Comparison of ENCODE assay signal across 25 mouse cellular contexts in genomic region chr8:104406340-104407128, GRCm38 (mm10). TPM values are rescaled to one million over a fixed set of nuclear protein-coding genes. Genes with fewer than 3 reads are reported as not detected.
A peak's percentile ranks its signal among the peaks of the same experiment; 100 is the strongest.
DNase-seq lines count a peak whose midpoint lies in the region; ATAC-seq and TF ChIP-seq lines count a peak whose summit lies in the region.
"Had no signal": no experiment of that assay in that cellular context is flagged by ENCODE, and none has a peak within 500 bp of the region (broad histone marks: within the 10 kb centered on the region; RNA-seq: fewer than 3 reads in every experiment).

No protein-coding gene starts in this region.

- no peak overlapping the region for H3K4me2 ChIP-seq in lung, embryonic 14.5 days
- no peak overlapping the region for H3K4me2 ChIP-seq in lung, postnatal 0 days (replicated peaks; ENCODE audit: low read depth, low read length)
- H3K4me2 ChIP-seq: forebrain, embryonic 13.5 days; heart, embryonic 13.5 days; hindbrain, embryonic 14.5 days had no signal

- no peaks in the 10 kb centered on the region for H3K4me1 ChIP-seq in lung, embryonic 14.5 days (ENCODE audit: insufficient read depth)
- H3K4me1 ChIP-seq in lung, postnatal 0 days (ENCODE audit: insufficient read depth, low read depth, low read length): no peaks in the 10 kb centered on the region

- no peaks in the 10 kb centered on the region for H3K36me3 ChIP-seq in lung, embryonic 14.5 days (ENCODE audit: insufficient read depth)
- H3K36me3 ChIP-seq in lung, postnatal 0 days (ENCODE audit: insufficient read depth, low read length): no peaks in the 10 kb centered on the region
- H3K36me3 ChIP-seq: forebrain, embryonic 10.5 days; G1E; heart, embryonic 10.5 days; heart, embryonic 13.5 days had no signal

- no peaks in the 10 kb centered on the region for H3K27me3 ChIP-seq in lung, embryonic 14.5 days (ENCODE audit: insufficient read depth, low read length)
- no peaks in the 10 kb centered on the region for H3K27me3 ChIP-seq in lung, postnatal 0 days (replicated peaks; ENCODE audit: insufficient read depth, low read length)
- H3K27me3 ChIP-seq: forebrain, embryonic 13.5 days; heart, embryonic 13.5 days; Patski had no signal

- H3K27ac ChIP-seq in lung, embryonic 14.5 days (ENCODE audit: low read depth): no peak overlapping the region; the same call in 1 of the 2 replicates
- H3K27ac ChIP-seq in lung, postnatal 0 days (ENCODE audit: low read length): peak overlapping the region; percentile 51
- H3K27ac ChIP-seq: forebrain, embryonic 10.5 days; forebrain, embryonic 13.5 days; heart, embryonic 10.5 days; hindbrain, embryonic 14.5 days had no signal

- no peak for TF ChIP-seq CTCF in lung, embryonic 14.5 days (IDR thresholded peaks at IDR 0.05; ENCODE audit: low read depth)
- TF ChIP-seq CTCF in lung, postnatal 0 days (IDR thresholded peaks at IDR 0.05): no peak

- no peaks in the 10 kb centered on the region for H3K9me3 ChIP-seq in lung, embryonic 14.5 days (ENCODE audit: low read depth, low read length)
- no peaks in the 10 kb centered on the region for H3K9me3 ChIP-seq in lung, postnatal 0 days (ENCODE audit: low read length)
- H3K9me3 ChIP-seq: forebrain, embryonic 10.5 days; G1E; heart, embryonic 10.5 days; heart, embryonic 13.5 days had no signal

- H3K4me3 ChIP-seq in lung, embryonic 14.5 days (ENCODE audit: low read depth, low read length): no peak overlapping the region
- H3K4me3 ChIP-seq in lung, postnatal 0 days (ENCODE audit: low read depth, low read length): no peak overlapping the region
- H3K4me3 ChIP-seq: forebrain, embryonic 10.5 days; forebrain, embryonic 13.5 days; heart, adult 2 months; heart, embryonic 10.5 days; heart, embryonic 13.5 days had no signal

- TF ChIP-seq EP300 in lung, postnatal 0 days (IDR thresholded peaks at IDR 0.05): peak; percentile 56

- DNase-seq in lung, embryonic 14.5 days: no peak
- DNase-seq in lung, postnatal 25 days (ENCODE audit: low spot score): no peak
- DNase-seq in lung, postnatal 0 days (ENCODE audit: low spot score): peak; percentile 70
- no peak for DNase-seq in lung, postnatal 14 days
- DNase-seq in lung, postnatal 36 days: peak; percentile 34
- DNase-seq in right cerebral cortex, postnatal 10 days (ENCODE audit: low spot score in 2 of 2): no peak
- DNase-seq: adrenal gland, adult 8-10 months; adrenal gland, postnatal 25 days; cerebellum, adult 11-12 months; cerebellum, adult 8-10 months; gastrocnemius, postnatal 10 days; gastrocnemius, postnatal 36 days; heart, adult 2 months; heart, postnatal 14 days; heart, postnatal 4 days had no signal

- ATAC-seq in lung, embryonic 14.5 days (ENCODE audit: insufficient read depth): peak; percentile 40; the same call in 1 of the 2 replicates
- ATAC-seq in lung, postnatal 0 days: peak; percentile 92
- ATAC-seq: activated CD4-positive, CD25-positive, alpha-beta regulatory T cell, adult 4 months; forebrain, embryonic 13.5 days; forebrain, embryonic 16.5 days; hindbrain, postnatal 0 days; Patski had no signal

- H3K9ac ChIP-seq in lung, embryonic 14.5 days: no peak overlapping the region
- no peak overlapping the region for H3K9ac ChIP-seq in lung, postnatal 0 days (replicated peaks; ENCODE audit: low read depth)
- H3K9ac ChIP-seq: forebrain, embryonic 13.5 days; heart, embryonic 13.5 days; hindbrain, embryonic 14.5 days had no signal

- 46% methylated on average over 6 of the region's 6 CpGs for WGBS in lung, embryonic 14.5 days
- WGBS in lung, postnatal 0 days: 55% methylated on average over 6 of the region's 6 CpGs

RNA-seq across cellular contexts. Expression of gene Cmtm4, which starts 10.9 kb away (rescaled TPM):
- 3.6 and 4.0 TPM in 2 replicates for polyA plus RNA-seq in lung, embryonic 14.5 days (2014; fragmentation: Nextera tagmentation; extraction: Ambion mirVana)
- 3.5 TPM in 2 replicates for polyA plus RNA-seq in lung, postnatal 0 days (2015; fragmentation: Nextera tagmentation; extraction: Ambion mirVana)
- polyA plus RNA-seq: G1E had no signal

RNA-seq across cellular contexts. Expression of gene Dync1li2, which starts 36.3 kb away (rescaled TPM):
- 61.1 and 62.4 TPM in 2 replicates for polyA plus RNA-seq in lung, embryonic 14.5 days (2014; fragmentation: Nextera tagmentation; extraction: Ambion mirVana)
- polyA plus RNA-seq in lung, postnatal 0 days (2015; fragmentation: Nextera tagmentation; extraction: Ambion mirVana): 39.4 and 44.9 TPM in 2 replicates

Comparison
In these comparisons a context has a peak if more than half of its experiments do, and no peak if none do; other contexts are left out.
1. DNase-seq: peak in lung, postnatal 0 days (single experiment) and lung, postnatal 36 days (single experiment); none in lung, embryonic 14.5 days (single experiment), lung, postnatal 25 days (single experiment), lung, postnatal 14 days (single experiment) and right cerebral cortex, postnatal 10 days (0 of 2).